Mouse (Mus musculus) forebrain, embryonic 16.5 days (tissue): ENCODE data around the gene 4930572O03Rik. TPM values are rescaled to one million over a fixed set of nuclear protein-coding genes. Genes with fewer than 3 reads are reported as not detected.
"Not testable (repeated sequence)": the region's sequence is repeated elsewhere in the genome, so short reads cannot be mapped to it uniquely, and the experiment has no call there.

Experiments
- ATAC-seq: fragments of 200-750 bp; cut with Nextera tagmentation; 2 replicates; pipeline ENCODE4 v1.8.0; 2017; ENCODE audit warnings: mild to moderate bottlenecking, moderate library complexity
- H3K27ac ChIP-seq: fragments of 300-500 bp; sonication (generic); 2 replicates; pipeline ENCODE4 v1.5.1; 2014; ENCODE audit warnings: low read length, control low read depth
- H3K27me3 ChIP-seq: fragments of 300-500 bp; sonication (generic); replicated peaks from 2 replicates; pipeline ENCODE4 v1.6.1; 2014; ENCODE audit warnings: low read length; ENCODE audit not compliant: control insufficient read depth, insufficient read depth
- H3K36me3 ChIP-seq: fragments of 300-500 bp; sonication (generic); 2 replicates; pipeline ENCODE4 v1.6.1; 2014; ENCODE audit not compliant: control insufficient read depth, insufficient read depth
- H3K4me1 ChIP-seq: fragments of 300-500 bp; sonication (generic); replicated peaks from 2 replicates; pipeline ENCODE4 v1.6.1; 2014; ENCODE audit warnings: low read length; ENCODE audit not compliant: control insufficient read depth, insufficient read depth
- H3K4me2 ChIP-seq: fragments of 300-500 bp; sonication (generic); 2 replicates; pipeline ENCODE4 v1.6.1; 2014; ENCODE audit warnings: mild to moderate bottlenecking, low read length, control low read depth
- H3K4me3 ChIP-seq: fragments of 300-500 bp; sonication (generic); replicated peaks from 2 replicates; pipeline ENCODE4 v1.5.1; 2014; ENCODE audit warnings: mild to moderate bottlenecking, low read length, control low read depth
- H3K9ac ChIP-seq: fragments of 300-500 bp; sonication (generic); replicated peaks from 2 replicates; pipeline ENCODE4 v1.6.1; 2014; ENCODE audit warnings: low read depth, low read length, control low read depth
- H3K9me3 ChIP-seq: fragments of 300-500 bp; sonication (generic); 2 replicates; pipeline ENCODE4 v1.6.1; 2016; ENCODE audit warnings: low read length; ENCODE audit not compliant: control insufficient read depth
- WGBS: fragments of 180-500 bp; shearing (Covaris S2); extraction: QIAGEN DNeasy Blood & Tissue Kit; methylation state at CpG from one replicate; pipeline ENCODE4 v1.1.7; 2014; 5-methylcytosine and 5-hydroxymethylcytosine counted together
- polyA plus RNA-seq: library from polyadenylated mRNA; unstranded; fragments of >200 nt; fragmentation: Nextera tagmentation; extraction: Ambion mirVana; gene quantifications from 2 replicates; pipeline ENCODE4 v1.2.1, GENCODE M21; 2015

The 4930572O03Rik gene
- polyA plus RNA-seq, 1 experiment from 2014 or later = not detected

GRCm38 (mm10) chr5:15637637-15638036, 19.2 kb downstream of the 4930572O03Rik start:
- not testable (repeated sequence) for H3K4me3 ChIP-seq, ATAC-seq, H3K27ac ChIP-seq, H3K9ac ChIP-seq, H3K9me3 ChIP-seq, H3K36me3 ChIP-seq, H3K4me1 ChIP-seq, H3K27me3 ChIP-seq, H3K4me2 ChIP-seq
- WGBS = 74% methylated on average over 2 of the region's 2 CpGs

DNA sequence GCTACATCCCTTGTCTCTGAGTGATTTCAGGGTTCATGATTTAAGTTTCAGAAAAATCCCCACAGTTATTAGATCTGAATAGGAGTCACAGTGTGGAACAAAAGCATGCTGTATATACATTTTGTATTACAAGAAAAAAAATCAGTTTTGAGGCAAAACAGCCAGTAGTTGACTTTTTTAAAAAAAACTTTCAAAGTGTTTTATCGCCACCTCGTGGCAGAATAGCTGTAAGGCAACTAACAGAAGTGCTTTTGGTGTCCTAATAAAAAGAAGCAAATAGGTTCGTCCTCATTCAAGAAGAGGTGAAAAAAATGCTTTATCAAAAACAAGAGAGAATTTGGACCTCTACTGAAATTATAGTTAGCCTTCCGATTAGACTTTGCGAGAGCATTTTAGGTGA, 26.8 kb downstream of the 4930572O03Rik start:
- not testable (repeated sequence) for H3K4me3 ChIP-seq, H3K9ac ChIP-seq, H3K27me3 ChIP-seq, H3K9me3 ChIP-seq, H3K4me1 ChIP-seq, H3K4me2 ChIP-seq, H3K27ac ChIP-seq, ATAC-seq, H3K36me3 ChIP-seq
- WGBS = 38% methylated on average over 5 of the region's 5 CpGs

DNA sequence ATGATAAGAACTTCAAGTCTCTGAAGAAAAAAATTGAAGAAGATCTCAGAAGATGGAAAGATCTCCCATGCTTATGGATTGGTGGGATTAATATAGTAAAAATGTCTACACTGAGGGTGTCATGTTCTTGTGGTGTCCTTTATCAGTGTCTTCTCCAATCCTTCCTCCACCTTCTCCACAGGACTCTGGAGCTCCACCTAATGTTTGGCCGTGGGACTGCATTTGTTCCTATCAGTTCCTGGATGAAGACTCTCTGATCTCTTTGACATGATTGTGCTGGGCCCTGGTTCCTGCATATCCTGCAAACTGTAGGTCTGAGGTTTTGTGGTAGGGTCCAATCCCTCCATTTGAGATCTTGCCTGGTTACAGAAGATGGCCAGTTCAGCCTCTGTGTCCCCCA, 28.7 kb downstream of the 4930572O03Rik start:
- H3K36me3 ChIP-seq, H3K4me2 ChIP-seq, H3K27ac ChIP-seq, H3K27me3 ChIP-seq, H3K4me1 ChIP-seq, H3K9ac ChIP-seq, H3K9me3 ChIP-seq, ATAC-seq, H3K4me3 ChIP-seq: not testable (repeated sequence)
- 38% methylated on average over 1 of the region's 1 CpGs for WGBS

DNA sequence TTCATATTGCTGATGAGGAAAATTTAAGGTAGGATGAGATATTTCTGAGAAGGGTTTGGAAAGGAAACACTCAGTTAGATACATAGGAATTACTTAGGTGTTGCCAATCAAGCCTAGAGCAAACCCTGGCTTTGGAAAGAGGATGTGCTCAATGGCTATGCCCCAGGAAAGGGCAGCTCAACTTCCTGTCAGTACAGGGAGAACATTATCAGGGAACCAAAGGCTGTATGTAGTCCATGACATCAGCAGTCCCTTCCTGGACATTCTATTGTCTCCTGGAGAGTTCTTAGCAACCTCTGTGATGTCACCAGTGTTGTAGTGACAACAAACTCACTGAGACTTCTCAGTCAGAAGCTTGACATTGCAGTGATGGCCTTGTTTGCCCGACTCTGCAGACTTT, 38.1 kb downstream of the 4930572O03Rik start, which contains the start of gene Speer4d:
Gene Speer4d (plus strand): TSS at position 301 of the 400 bp plus-strand sequence.
- ATAC-seq, H3K9me3 ChIP-seq, H3K4me3 ChIP-seq, H3K36me3 ChIP-seq, H3K27me3 ChIP-seq, H3K27ac ChIP-seq, H3K4me2 ChIP-seq, H3K9ac ChIP-seq, H3K4me1 ChIP-seq: not testable (repeated sequence)
- WGBS = 67% methylated on average over 1 of the region's 1 CpGs

DNA sequence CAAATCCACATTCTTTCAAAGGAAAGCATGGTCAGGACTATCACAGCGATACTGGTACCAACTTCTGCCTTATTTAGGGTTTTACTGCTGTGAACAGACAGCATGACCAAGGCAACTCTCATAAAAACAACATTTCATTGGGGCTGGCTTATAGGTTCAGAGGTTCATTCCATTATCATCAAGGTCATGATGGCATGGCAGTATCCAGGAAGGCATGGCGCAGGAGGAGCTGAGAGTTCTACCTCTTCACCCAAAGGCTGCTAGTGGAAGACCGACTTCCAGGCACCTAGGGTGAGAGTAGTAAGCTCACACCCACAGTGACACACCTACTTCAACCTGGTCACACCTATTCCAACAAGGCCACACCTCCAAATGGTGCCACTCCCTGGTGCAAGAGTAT, 40.7 kb downstream of the 4930572O03Rik start:
- not testable (repeated sequence) for H3K4me2 ChIP-seq, H3K36me3 ChIP-seq, H3K9me3 ChIP-seq, H3K9ac ChIP-seq, ATAC-seq, H3K4me3 ChIP-seq, H3K27me3 ChIP-seq, H3K4me1 ChIP-seq, H3K27ac ChIP-seq
- 77% methylated on average over 3 of the region's 3 CpGs for WGBS

DNA sequence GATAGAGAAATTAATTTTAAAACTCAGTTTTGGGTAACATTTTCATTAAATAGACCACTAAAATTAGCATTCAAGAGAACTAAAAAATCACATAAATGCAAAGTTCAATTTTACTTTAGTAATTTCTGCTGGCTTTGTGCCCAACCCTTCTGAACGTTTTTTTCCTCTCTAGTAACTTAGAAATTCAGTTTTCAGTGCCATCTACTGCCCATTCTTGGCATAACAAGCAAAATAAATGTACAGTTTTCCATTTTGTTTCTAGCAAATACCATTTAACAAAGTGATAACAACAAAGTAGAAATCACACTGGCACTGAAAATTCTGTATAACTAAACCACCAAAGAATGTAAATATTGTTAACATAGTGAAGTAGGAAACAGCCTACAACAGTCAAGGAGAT, 46.2 kb downstream of the 4930572O03Rik start:
- WGBS = 7% methylated on average over 1 of the region's 1 CpGs
- H3K9me3 ChIP-seq, ATAC-seq: not testable (repeated sequence)

GRCm38 (mm10) chr5:15606677-15607076, 50.2 kb downstream of the 4930572O03Rik start:
- H3K4me1 ChIP-seq, H3K36me3 ChIP-seq, H3K9me3 ChIP-seq, H3K4me2 ChIP-seq, H3K4me3 ChIP-seq, H3K9ac ChIP-seq, H3K27me3 ChIP-seq, H3K27ac ChIP-seq, ATAC-seq: not testable (repeated sequence)
- WGBS = 63% methylated on average over 6 of the region's 6 CpGs

More for the DNA sequence above, 46.2 kb downstream of the 4930572O03Rik start:
- not testable (repeated sequence) for H3K27ac ChIP-seq, H3K9ac ChIP-seq, H3K4me2 ChIP-seq, H3K36me3 ChIP-seq, H3K4me3 ChIP-seq, H3K27me3 ChIP-seq, H3K4me1 ChIP-seq

DNA sequence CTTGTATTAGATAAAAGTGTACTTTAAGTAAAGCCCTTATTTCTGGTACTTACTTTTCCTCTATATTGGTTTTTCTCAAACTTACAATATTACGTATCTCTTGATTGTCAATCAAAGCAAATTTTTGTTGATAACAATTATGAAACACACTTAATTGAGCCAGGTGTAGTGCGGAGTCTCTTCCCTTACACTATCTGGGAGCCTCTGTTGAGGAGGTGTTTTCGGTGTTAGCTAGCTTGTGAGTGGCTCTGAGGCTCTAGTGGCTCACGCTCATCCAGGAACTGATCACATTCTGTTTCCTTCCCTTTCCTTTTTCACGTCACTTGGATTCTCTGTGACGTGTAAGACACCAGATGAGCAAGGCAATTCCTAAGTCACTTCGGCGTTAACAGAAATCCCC, 53.3 kb downstream of the 4930572O03Rik start:
- not testable (repeated sequence) for H3K9ac ChIP-seq, H3K4me1 ChIP-seq, H3K4me3 ChIP-seq, H3K27ac ChIP-seq, H3K36me3 ChIP-seq, ATAC-seq, H3K4me2 ChIP-seq, H3K27me3 ChIP-seq, H3K9me3 ChIP-seq
- WGBS = 79% methylated on average over 8 of the region's 8 CpGs

DNA sequence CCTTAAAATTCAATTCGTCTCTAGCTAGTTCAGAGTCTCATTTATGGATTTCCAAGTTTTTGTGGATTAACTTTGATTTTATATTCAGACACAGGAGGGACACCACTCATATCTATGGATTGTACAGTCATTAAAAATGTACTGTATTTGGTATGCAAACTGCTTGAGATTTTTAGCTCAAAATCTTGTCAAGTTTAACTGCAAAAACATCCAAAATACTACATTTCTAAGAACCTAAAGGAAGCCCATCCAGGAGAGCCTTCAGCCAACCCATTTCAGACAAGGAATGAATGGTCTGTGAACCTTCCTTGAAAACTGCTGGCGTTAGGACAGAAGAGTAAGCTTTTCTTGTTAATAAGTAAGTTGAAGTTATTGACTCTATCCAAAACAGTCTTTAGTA, 53.9 kb downstream of the 4930572O03Rik start:
- not testable (repeated sequence) for H3K27ac ChIP-seq, H3K4me2 ChIP-seq, ATAC-seq, H3K9me3 ChIP-seq, H3K9ac ChIP-seq, H3K27me3 ChIP-seq, H3K4me1 ChIP-seq, H3K36me3 ChIP-seq, H3K4me3 ChIP-seq
- WGBS = 62% methylated on average over 2 of the region's 2 CpGs

DNA sequence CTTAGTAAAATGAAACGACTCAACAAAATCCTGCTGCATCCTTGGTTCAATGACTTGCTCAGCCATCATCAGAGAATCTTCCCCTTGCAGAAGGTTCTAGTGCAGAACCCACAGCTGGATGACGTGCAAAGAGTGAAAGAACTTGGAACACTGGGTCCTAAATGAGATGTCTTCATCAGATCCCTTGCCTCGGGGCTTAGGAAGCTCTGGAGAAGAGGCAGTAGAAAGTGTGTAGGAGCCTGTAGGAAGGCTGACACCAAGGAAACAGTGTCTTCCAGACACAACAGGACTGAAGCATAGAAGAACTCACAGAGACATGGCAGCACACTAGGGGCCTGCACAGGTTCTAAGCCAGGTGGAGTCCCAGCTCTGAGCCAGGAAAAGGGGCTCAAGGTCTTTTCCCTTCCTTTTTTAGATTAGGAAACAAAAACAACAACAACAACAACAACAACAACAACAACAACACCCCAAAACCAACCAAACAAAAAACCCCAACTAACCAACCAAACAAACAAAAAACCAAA, 54.4 kb downstream of the 4930572O03Rik start:
- ATAC-seq, H3K4me1 ChIP-seq, H3K27me3 ChIP-seq, H3K27ac ChIP-seq, H3K4me2 ChIP-seq, H3K36me3 ChIP-seq, H3K9ac ChIP-seq, H3K9me3 ChIP-seq, H3K4me3 ChIP-seq: not testable (repeated sequence)
- 59% methylated on average over 3 of the region's 3 CpGs for WGBS
